Mouse (Mus musculus): ENCODE measurements around the gene Olfr1130. TPM values are rescaled to one million over a fixed set of nuclear protein-coding genes. Genes with fewer than 3 reads are reported as not detected.

Gene Olfr1130
- not detected in 2 replicates for polyA plus RNA-seq (2012; rRNA removed; ENCODE audit: low replicate concordance)

DNA sequence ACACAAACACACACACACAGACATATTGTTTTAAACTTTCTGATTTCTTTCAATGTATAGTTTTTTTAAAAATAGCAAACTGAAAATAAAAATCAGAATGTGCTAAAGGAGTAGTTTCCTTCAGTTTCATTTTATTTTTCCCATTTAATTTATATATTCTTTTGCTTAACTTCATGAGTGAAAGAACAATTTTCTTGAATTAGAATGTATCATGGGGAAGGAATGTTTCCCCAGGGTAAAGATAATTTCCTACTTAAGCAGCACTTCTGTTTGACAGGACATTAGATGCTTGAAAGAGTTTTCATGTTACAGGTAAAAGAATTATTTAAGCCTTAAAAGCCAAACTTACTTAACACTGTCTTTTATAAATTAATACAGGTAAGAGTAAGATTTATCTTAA is at the start of gene Olfr1130:
TSS of gene Olfr1130 (plus strand) at position 301 of the 400 bp plus-strand sequence.

GRCm38 (mm10) chr2:87573602-87574001 is 32.4 kb upstream of the Olfr1130 start, which contains the start of gene Olfr1129:
Gene Olfr1129, plus strand, starts transcription at chr2:87573902.

GRCm38 (mm10) chr2:87626804-87627203 is 20.8 kb downstream of the Olfr1130 start, which contains the start of gene Olfr1131:
Gene Olfr1131, plus strand, starts transcription at chr2:87627104.

DNA sequence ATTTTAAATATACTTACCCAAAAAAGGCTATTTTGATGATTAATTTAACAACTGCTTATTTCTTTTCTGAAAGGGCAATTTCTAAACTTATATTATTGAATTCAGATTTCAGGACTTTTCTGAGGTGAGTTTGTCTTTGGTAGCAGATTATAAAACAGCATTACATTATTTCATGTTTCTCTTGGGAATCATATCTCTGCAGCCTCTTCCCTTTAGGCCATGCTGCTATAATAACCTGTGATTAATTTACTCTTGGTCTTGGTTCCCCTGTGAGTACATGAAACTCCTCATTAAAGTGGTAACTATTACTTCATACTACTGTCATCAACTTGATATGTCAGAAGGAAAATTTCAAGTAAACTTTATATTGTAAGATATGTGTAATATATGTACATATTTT is 31.4 kb downstream of the Olfr1130 start, which contains the start of gene Olfr1132:
TSS of gene Olfr1132 (minus strand) at position 101 of the 400 bp plus-strand sequence.

DNA sequence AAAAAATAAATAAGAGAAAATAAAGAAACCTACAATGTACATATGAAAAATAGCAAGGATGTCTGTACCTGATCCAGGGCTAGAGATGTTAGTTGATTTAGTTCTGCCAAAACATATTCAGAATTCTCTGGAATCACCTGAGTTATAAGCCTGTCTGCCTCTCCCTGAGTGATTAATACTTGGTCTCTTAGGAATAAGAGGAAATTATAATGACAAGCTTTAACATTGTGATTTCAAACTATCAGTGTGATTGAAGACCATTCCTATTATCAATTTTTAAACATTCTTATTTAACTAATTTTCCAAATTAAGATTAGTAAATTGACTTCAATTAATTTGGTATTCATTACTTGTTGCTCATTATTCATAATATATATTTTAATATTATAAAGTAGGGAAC is 41.3 kb downstream of the Olfr1130 start, which contains the start of gene Olfr1133:
TSS of gene Olfr1133 (minus strand) at position 101 of the 400 bp plus-strand sequence.

DNA sequence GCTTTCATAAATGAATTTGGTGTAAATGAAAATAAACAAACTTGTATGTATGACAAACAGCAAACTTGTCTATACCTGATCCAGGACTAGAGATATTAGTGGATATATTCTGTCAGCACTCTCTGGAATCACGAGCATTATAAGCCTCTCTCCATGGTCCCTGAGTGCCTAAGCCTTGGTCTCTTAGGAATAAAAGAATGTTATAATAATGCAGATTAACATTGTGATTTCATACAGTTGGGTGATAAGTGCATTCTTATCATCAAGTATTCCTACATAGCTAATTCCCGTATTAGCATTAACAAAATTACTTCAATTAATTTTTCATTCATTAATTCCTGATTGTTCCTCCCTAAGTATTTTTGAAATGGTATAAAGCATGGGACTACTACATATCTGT is 52.3 kb downstream of the Olfr1130 start, which contains the start of gene Olfr1134:
TSS of gene Olfr1134 (minus strand) at position 101 of the 400 bp plus-strand sequence.

Other genes with a start within 250 kb of the Olfr1130 start
- not detected in 2 replicates for gene Olfr1121, start 236.3 kb upstream of the Olfr1130 start, polyA plus RNA-seq (2012; rRNA removed; ENCODE audit: low replicate concordance)
- not detected in 2 replicates for gene Olfr1122, start 220.4 kb upstream of the Olfr1130 start, polyA plus RNA-seq (2012; rRNA removed; ENCODE audit: low replicate concordance)
- not detected in 2 replicates for gene Olfr1123, start 189.6 kb upstream of the Olfr1130 start, polyA plus RNA-seq (2012; rRNA removed; ENCODE audit: low replicate concordance)
- not detected in 2 replicates for gene Olfr1124, start 175.9 kb upstream of the Olfr1130 start, polyA plus RNA-seq (2012; rRNA removed; ENCODE audit: low replicate concordance)
- gene Olfr1126, start 152.2 kb upstream of the Olfr1130 start, polyA plus RNA-seq (2012; rRNA removed; ENCODE audit: low replicate concordance): not detected in 2 replicates
- not detected in 2 replicates for gene Pramel7, start 109.1 kb upstream of the Olfr1130 start, polyA plus RNA-seq (2012; rRNA removed; ENCODE audit: low replicate concordance)
- gene Pramel6, start 99.6 kb upstream of the Olfr1130 start, polyA plus RNA-seq (2012; rRNA removed; ENCODE audit: low replicate concordance): not detected in 2 replicates
- not detected in 2 replicates for gene Olfr153, start 74.4 kb upstream of the Olfr1130 start, polyA plus RNA-seq (2012; rRNA removed; ENCODE audit: low replicate concordance)
- gene Olfr1128, start 60.7 kb upstream of the Olfr1130 start, polyA plus RNA-seq (2012; rRNA removed; ENCODE audit: low replicate concordance): not detected in 2 replicates
- gene Olfr1129, start 32.3 kb upstream of the Olfr1130 start, polyA plus RNA-seq (2012; rRNA removed; ENCODE audit: low replicate concordance): not detected in 2 replicates
- gene Olfr1131, start 20.9 kb downstream of the Olfr1130 start, polyA plus RNA-seq (2012; rRNA removed; ENCODE audit: low replicate concordance): not detected in 2 replicates
- not detected in 2 replicates for gene Olfr1132, start 31.3 kb downstream of the Olfr1130 start, polyA plus RNA-seq (2012; rRNA removed; ENCODE audit: low replicate concordance)
- not detected in 2 replicates for gene Olfr1133, start 41.2 kb downstream of the Olfr1130 start, polyA plus RNA-seq (2012; rRNA removed; ENCODE audit: low replicate concordance)
- not detected in 2 replicates for gene Olfr1134, start 52.2 kb downstream of the Olfr1130 start, polyA plus RNA-seq (2012; rRNA removed; ENCODE audit: low replicate concordance)
- not detected in 2 replicates for gene Olfr1135, start 67.5 kb downstream of the Olfr1130 start, polyA plus RNA-seq (2012; rRNA removed; ENCODE audit: low replicate concordance)
- not detected in 2 replicates for gene Olfr1136, start 87.7 kb downstream of the Olfr1130 start, polyA plus RNA-seq (2012; rRNA removed; ENCODE audit: low replicate concordance)
- gene Olfr1137, start 107.0 kb downstream of the Olfr1130 start, polyA plus RNA-seq (2012; rRNA removed; ENCODE audit: low replicate concordance): not detected in 2 replicates
- not detected in 2 replicates for gene Olfr1138, start 133.8 kb downstream of the Olfr1130 start, polyA plus RNA-seq (2012; rRNA removed; ENCODE audit: low replicate concordance)
- not detected in 2 replicates for gene Olfr1140, start 137.5 kb downstream of the Olfr1130 start, polyA plus RNA-seq (2012; rRNA removed; ENCODE audit: low replicate concordance)
- not detected in 2 replicates for gene Olfr1141, start 147.8 kb downstream of the Olfr1130 start, polyA plus RNA-seq (2012; rRNA removed; ENCODE audit: low replicate concordance)
- gene Olfr152, start 173.3 kb downstream of the Olfr1130 start, polyA plus RNA-seq (2012; rRNA removed; ENCODE audit: low replicate concordance): not detected in 2 replicates
- not detected in 2 replicates for gene Olfr1143, start 194.4 kb downstream of the Olfr1130 start, polyA plus RNA-seq (2012; rRNA removed; ENCODE audit: low replicate concordance)
- gene Olfr1145, start 203.6 kb downstream of the Olfr1130 start, polyA plus RNA-seq (2012; rRNA removed; ENCODE audit: low replicate concordance): not detected in 2 replicates
- not detected in 2 replicates for gene Olfr1148, start 224.3 kb downstream of the Olfr1130 start, polyA plus RNA-seq (2012; rRNA removed; ENCODE audit: low replicate concordance)
- gene Olfr1150-ps1, start 237.8 kb downstream of the Olfr1130 start, polyA plus RNA-seq (2012; rRNA removed; ENCODE audit: low replicate concordance): not detected in 2 replicates
- not detected in 2 replicates for gene Olfr1151, start 249.7 kb downstream of the Olfr1130 start, polyA plus RNA-seq (2012; rRNA removed; ENCODE audit: low replicate concordance)